Mouse (Mus musculus): Measurements from ENCODE around the gene Relt.

The Relt gene

DNA sequence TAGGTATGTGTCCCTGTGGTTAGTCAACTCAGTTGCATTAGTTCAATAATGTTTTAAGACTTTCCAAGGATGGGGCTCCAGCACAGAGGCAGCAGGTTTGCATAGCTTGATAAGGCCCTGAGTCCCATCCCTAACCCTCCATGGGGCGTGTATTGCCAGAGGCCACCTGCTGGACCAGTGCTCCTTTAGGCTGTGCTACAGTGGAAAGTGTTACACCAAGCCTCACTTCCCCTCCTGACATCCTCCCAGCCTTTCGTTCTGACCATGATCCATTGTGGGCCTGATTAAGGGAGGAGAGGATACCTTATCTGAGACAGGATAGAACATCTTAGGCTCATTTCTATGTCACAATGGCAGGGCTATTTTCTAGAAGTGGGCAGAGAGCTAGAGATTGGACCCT, 19.4 kb downstream of the Relt start:
- no peak for DNase-seq

- DNase-seq = no peak
Measured at GRCm38 (mm10) chr7:100842175-100842574, 21.1 kb downstream of the Relt start.

- DNase-seq = no peak
Measured at GRCm38 (mm10) chr7:100841608-100842007, 21.6 kb downstream of the Relt start.

DNA sequence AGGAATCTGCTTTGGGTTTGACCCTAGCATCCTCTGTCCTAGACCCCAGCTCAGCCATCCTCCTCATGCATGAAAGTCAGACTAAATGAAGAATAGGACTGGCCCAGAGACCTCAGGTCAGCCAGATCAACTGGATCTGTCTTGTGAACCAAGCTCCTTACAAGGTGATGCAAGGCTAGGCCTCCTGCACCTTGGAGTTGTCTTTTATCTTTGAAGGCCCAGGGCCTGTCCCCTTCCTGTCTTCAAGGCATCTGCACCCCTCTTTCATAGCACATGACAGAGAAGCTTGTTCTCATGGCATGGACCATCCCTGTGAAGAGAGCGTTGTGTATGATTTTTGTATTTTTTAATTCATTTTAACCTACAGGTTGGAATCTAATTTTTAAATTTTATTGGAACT, 22.3 kb downstream of the Relt start:
- DNase-seq = no peak

GRCm38 (mm10) chr7:100839632-100840402, 23.4 kb downstream of the Relt start:
- DNase-seq = no peak

DNA sequence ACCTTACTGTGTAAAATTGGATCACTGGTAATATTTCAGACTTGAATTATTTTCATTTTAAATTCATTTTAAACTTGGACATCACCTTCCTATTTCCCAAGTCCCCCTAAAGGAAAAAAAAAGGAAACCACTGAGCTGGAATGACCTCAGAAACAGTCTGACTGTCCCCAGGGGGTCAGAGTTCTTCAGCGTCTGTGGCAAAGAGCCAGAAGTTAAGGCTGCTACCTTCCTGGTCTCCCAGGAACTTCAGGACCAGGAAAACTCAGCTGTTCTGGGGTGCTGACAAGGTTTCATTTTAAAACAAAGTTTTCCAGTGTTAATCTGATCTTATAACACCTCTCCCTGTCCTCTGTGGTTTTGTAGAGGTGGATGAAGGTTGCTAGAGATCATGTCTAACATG, 25.5 kb downstream of the Relt start:
- no peak for DNase-seq

DNA sequence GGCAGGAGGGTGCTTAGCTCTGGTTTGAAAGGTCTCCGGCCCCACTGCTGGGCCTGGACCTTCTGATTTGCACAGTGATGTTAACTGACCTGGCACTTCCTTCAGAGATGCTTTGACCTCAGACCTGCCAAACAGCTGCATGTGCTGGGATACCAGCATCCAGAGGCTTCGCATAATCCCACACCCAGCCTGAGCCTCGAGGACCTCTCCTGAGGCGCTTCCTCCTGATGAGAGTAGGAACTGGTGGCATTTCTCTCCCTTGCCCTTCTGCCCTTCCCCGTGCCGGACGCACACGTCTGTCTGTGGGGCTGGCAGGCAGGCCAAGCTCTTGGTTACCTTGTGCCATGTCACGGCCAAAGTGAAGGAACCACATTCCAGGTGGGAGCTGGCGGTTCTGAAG, 26.6 kb downstream of the Relt start:
- no peak for DNase-seq

DNA sequence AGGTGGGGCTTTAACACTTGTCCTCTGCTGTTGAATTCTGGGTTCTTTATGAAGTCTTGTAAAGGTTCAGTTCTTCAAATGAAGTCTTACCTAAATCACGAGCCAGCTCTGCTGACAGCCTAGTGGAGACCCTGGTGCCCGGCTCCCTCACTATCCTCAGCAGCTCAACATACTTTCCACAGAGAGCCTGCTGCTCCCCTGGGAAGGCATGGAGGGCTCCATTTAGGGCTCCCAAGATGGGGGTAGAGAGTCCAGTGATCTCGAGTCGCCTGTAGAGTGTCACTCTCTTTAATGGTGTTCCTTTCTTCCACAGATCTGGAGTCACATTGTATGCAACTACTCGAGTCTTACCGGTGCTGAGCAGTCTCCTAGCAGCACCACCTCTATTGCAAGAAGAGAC, 27.5 kb downstream of the Relt start:
- DNase-seq = no peak

GRCm38 (mm10) chr7:100835168-100835567, 28.1 kb downstream of the Relt start:
- no peak for DNase-seq

- DNase-seq = no peak
Measured at GRCm38 (mm10) chr7:100833859-100834258, 29.4 kb downstream of the Relt start.

GRCm38 (mm10) chr7:100828549-100828948, 34.7 kb downstream of the Relt start:
- DNase-seq = no peak

DNA sequence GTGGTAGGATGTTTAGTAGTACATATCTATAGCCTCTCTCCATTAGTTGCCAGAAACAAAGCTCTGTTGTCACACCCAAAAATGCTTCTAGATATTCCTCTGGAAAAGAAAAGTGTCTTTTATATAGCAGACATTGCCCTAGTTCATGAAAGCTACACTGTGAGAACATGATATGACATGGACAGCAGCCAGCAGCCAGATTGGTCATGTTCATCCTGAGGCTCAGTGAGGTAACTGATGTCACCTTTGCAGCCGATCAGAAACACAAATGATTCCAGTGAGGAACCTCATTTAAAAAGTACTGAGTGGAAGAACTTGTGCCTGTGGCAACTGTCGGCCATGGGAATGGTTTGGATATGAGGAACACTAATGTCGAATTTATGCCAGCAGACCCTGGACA, 38.6 kb downstream of the Relt start:
- DNase-seq = no peak

DNA sequence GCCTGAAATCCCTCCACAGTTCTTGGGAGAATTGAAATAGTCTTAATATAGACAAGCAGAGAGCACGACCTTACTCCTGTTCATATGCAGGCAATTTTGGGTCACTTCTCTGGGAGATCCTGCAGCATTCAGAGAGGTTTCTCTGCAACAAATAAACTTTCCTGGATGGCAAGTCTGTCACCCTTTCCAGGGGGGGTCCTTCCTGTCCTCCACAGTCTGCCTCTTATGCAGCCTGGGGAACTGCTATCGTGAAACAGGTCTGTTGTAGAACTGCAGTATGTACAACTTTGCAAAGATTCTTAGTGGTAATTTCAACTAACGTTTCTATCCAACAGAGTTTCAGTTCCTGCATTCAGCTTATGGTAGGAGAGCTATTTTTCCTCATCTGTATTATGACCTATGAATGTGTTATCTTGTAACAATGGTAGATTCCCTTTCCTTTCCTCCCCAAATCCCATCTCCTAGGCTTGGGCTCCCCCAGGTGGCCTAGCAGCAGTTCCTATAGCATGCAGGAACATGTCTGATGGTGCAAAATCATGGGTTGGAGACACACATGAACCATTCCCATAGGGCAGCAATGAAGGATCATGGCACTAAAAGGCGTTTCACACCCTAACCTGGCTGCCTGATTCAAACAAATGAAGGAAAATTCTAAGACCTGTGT, 44.7 kb downstream of the Relt start:
- DNase-seq = no peak

GRCm38 (mm10) chr7:100817442-100817760, 45.8 kb downstream of the Relt start:
- DNase-seq = no peak

DNA sequence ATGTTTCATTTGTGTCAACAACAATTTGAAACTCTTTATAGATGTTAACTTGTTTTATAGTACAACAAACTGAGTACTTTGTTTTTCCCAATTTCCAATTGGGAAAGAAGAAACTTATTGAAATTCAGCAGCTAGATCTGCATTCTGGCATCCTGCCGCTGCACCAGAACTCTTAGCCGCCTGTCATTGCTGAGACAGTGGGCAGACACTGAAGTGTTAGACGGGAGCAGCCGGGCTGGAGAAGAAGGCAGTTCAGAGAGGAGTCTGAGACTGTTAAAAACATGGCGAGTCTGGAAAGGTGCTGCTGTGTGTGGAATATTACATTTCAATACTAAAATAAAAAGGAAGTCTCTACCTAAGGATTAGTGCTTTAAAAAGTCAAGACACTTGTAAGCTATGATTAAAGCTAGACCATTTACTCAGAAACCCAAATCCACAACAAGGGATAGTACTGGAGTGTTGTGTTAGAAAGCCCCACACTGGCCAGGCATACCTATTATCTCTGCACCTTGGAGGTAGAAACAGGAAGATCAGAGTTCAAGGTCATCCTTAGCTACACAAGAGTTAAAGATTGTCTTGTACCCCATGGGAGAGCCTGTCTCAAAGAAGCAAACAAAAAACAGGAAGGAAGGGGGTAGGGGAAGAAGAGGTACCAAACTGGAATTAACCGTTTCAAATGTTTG, 46.3 kb downstream of the Relt start:
- peak; percentile 49 for DNase-seq

DNA sequence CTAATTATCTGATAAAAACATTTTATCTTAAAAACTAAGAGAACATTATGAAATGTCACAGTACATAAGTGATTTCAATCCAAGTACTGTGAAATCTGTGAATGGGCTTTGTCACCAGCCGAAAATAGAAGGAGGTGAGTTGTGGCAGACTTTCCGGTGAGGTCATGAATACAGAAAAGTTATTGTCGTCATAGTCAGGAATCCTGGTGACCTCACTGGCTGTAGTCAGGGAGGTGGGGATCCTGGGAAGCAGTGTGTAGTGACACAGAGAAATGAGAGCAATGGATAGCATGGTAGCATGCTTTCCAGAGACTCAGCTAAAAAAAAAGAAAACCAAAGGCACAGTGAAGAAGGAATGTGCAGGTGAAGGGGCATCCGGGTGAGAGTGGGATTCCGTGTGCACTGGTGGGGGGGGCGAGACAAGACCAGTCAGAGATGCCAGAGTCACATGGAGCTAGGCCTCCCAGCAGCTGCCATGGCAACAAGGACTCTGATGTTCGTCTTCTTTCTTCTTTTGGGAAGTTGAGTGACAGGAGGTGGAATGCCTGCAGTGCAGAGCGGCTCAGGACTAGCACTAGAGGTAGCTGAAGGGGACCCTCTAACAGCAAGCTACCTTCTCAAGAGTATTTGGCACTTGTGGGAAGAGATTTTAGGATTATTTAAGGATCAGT, 47.2 kb downstream of the Relt start:
- no peak for DNase-seq

DNA sequence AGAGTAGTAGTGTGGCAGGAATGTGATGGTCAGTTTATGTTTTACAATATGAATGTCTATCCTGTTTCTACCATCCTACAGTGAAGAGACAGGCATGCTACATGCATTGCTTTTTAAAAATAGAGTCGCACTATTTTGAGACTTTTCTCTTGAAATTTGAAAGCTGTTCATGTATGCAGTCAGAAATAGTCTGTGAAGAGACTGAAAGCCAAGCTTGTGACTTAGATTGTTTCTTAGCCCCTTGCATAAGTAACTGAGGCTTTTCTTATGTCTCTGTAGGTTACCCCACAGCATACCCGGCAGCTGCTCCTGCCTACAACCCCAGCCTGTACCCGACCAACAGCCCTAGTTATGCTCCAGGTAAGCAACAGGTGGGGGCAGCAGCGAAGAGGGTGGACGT, 50.6 kb downstream of the Relt start:
- no peak for DNase-seq

GRCm38 (mm10) chr7:100811912-100812311, 51.3 kb downstream of the Relt start:
- DNase-seq = no peak

DNA sequence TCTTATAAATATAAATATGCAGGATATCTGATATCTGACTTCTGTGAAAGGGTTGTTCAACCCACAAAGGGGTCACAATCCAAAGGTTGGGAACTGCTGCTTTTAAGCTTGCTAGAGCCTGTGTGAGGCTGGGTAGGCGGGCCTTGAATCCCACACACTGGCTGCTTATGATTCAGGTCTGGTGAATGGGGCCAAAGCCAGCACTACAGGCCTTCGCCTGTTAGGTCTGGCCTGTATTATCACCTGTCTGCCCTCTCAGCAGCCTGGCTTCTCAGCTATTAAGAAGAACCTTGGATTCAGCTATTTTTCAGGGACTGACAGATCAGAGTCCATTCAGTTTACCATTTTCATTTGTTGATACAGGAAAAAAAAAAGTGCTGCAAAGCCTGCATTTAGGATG, 57.9 kb downstream of the Relt start:
- DNase-seq = no peak

- DNase-seq = no peak
Measured at GRCm38 (mm10) chr7:100798810-100799209, 64.4 kb downstream of the Relt start.

Data from right cerebral cortex, postnatal 25 days (tissue).